Mouse (Mus musculus) urinary bladder, postnatal 4 days (tissue): ENCODE measurements around the gene Polh.

Source experiments
- DNase-seq, 2 experiments: peaks; one replicate each; pipeline ENCODE4 v3.0.0; 2021 to 2022; ENCODE audit warnings: low spot score in 2 of 2

Polh gene

DNA sequence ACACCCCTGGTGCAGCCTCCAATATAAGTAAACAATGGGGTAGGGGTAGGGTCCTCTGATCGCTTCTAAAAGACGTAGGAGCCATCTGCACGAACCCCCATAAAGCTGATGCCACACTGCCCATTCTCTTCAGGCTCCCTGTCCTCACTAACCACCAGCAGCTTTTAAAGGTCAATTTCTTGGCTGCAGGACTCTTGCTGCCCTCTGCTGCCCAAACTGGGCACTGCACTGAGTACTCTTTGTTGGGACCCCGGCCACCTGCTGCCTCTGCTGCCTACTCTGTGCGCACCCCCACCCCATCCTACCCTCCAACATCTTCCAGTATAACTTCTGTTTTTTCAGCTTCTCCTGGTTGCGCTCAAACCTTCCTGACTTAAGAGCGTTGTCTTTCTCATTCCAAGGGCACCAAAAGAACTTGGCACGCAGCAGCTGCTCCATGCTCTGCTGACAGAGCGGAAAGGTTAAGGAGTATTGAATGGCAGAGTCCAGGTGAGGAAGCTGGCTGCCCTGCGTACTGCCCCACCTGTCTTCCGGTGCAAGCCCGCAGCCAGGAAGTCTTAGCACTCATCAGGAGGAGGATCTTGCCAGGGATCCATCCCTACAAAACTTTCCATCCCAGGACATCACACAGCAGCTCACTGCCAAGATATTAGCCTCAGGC lies 70.3 kb downstream of the Polh start:
- DNase-seq, result peak; percentile 51 to 86

DNA sequence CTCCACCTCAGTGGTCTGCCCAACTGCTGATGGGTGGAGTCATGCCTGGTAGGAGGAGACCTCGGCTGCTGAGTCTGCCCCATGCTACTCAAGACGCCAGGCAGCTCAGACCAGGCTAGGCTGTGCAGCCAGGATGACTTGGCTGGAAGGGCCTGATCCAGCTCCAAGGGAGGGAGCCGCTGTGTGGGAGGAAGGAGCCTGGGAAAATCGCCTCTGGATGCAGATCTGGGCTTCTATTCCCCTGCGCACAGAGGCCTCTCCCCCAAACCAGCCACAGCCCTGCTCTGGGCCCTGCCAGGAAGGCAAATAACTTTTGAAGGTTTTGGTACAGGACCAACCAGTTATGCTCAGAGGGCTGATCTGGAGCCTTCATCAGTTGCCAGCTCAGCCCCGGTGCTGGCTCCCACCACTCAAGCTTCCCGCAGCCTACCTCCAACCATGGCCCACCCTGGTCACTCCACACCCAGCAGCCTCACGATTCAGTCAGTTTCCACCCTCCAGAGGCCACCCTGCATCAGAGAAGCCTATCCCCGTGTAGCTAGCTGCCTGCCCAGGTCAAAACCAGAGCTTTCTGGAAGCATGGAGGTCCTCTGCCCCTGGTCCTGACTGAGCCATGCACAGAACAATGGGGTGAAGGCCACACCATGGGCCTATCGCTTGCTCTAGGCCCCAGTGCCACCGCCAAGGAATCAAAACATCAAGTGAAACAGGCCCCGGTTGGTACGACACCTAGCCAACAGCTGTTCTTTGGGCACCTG lies 72.5 kb downstream of the Polh start:
- peak; percentile 66 to 74 for DNase-seq

DNA sequence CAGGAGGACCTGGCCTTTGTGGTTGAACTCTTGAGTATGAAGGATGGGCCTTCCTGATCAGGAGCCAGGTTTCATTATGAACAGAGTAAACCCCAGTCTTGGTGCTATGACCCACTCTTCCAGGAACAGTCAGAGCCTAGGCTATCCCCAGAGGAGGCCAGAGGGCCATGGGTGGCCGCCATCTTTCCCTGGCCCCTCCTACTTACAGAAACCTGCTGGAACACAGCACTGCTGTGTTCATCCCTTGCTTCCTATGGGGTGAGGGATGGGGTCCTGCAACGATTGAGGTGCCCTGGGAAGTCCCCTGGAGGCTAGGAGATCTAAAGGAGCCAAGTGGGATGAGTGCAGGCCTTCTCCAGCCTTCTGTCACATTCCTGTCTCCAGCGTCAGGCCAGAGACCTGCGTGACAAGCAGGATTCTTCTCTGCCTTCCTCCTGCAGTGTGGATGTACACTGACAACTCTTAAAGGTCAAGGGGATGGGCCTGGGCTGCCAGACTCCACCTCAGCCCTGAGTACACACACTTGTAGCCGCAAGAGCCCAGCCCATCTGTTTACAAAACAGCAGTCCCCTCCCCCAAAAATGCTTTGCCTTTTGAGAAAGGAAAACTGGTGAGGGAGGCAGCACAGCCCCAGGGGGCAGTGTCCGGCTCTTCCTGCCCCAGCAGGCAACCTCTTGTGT lies 74.5 kb downstream of the Polh start:
- no peak for DNase-seq

DNA sequence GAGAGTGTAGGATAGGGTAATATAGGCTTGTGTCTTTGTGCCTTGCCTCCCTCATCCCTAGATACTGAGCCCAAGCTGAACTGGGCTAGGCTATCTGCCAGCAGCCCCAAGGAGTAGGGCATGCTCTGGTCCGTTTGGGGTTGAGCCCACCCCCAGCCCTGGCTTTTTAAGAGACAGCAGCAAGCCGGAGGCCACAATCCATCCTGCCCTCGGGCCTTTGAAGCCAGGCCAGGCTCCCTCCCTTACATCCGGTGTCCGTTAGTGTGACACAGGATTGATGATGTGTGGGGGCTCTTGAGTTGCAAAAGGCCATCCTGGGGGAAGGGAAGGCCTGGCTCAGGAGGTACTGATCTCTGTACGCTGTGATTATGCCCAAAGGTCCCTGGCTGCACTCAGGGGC lies 75.8 kb downstream of the Polh start:
- no peak for DNase-seq

DNA sequence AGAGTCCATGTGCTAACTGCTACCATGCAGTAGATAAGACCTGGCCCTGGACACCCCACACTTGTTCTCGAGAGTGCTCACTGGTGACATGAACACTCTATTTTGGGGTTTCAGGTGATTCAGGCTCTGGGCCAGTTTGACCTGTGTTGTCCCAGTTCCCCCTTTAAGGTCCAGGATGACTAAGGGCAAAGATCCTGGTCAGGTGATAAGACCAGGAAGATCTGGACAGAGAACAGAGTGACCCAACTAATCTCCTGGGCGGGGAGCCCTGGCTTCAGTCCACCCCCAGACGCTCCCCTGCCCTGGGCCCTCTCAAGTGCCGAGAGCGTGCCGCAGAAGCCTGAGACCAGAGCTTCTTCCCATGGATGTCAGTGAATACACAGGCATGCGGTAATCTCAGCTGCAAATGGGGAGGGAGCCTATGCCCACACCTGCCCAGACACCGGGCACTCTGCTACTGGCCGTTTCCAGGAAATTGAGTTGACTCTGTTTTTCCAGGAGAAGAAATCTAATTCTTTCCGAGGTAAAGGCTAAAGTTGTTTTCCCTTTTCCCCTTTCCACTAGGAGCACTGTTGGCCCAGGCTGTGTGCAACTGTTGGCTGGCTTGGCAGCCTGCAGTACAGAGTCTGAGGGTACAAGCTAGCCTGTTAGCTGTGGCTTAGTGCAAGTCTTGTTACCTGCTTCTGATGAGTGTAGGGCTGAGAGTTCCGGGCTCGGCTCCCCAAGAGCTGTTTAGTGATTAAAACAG lies 78.3 kb downstream of the Polh start:
- no peak for DNase-seq

DNA sequence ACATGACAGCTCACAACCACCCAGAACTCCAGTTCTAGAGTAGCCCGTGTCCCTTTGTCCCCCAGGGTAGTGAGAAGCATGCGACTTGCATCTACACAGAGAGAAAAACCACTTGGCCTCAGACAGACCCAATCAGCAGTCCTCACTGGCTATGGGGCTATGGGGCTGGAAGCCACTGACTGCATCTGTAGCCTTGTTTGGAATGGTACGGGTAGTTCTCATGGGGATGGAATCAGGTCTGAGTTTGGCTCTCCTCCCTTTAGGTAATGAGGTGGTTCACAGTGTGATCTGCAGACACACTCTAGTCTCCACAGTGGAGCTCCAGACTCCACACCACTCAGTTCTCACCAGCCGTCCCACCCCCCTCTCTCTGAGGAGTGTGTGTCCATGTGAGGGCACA lies 79.2 kb downstream of the Polh start:
- DNase-seq, result no peak

DNA sequence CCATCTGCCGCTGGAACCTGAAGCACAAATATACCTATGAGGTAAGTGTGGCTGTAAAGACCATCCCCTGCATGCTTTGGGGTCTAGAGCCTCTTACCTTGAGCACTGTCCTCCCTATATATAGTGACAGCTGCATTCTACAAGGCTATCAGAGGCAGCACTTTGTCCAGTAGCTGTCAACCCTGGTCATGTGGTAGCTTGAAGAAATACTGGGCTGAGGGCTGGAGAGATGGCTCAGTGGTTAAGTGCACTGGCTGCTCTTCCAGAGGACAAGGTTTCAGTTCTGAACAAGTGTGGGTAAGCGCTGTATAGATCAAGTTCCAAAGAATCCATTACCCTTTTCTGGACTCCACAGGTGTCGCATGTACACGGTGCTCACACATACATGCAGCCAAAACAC lies 79.7 kb downstream of the Polh start:
- no peak for DNase-seq
